Mouse (Mus musculus): Measurements from ENCODE around the gene Dcaf8.
"Not testable (repeated sequence)": the region's sequence is repeated elsewhere in the genome, so short reads cannot be mapped to it uniquely, and the experiment has no call there.

The Dcaf8 gene

GRCm38 (mm10) chr1:172219451-172220406 lies 71.8 kb downstream of the Dcaf8 start, which contains the start of gene Casq1:
Gene Casq1, minus strand, starts transcription at chr1:172219868.
- DNase-seq (ENCODE audit: low spot score) = no peak

- DNase-seq (ENCODE audit: low spot score) = no peak
Measured at GRCm38 (mm10) chr1:172220414-172220813, 72.5 kb downstream of the Dcaf8 start.

GRCm38 (mm10) chr1:172221297-172222063 lies 73.6 kb downstream of the Dcaf8 start:
- no peak for DNase-seq (ENCODE audit: low spot score)

- no peak for DNase-seq (ENCODE audit: low spot score)
Measured at GRCm38 (mm10) chr1:172228209-172228608, 80.3 kb downstream of the Dcaf8 start.

GRCm38 (mm10) chr1:172229215-172229614 lies 81.3 kb downstream of the Dcaf8 start:
- no peak for DNase-seq (ENCODE audit: low spot score)

- no peak for DNase-seq (ENCODE audit: low spot score)
Measured at GRCm38 (mm10) chr1:172240945-172241708, 93.2 kb downstream of the Dcaf8 start.

- no peak for DNase-seq (ENCODE audit: low spot score)
Measured at GRCm38 (mm10) chr1:172242401-172242800, 94.5 kb downstream of the Dcaf8 start.

GRCm38 (mm10) chr1:172243547-172244205 lies 95.8 kb downstream of the Dcaf8 start:
- DNase-seq (ENCODE audit: low spot score) = peak; percentile 64

- DNase-seq (ENCODE audit: low spot score) = not testable (repeated sequence)
Measured at GRCm38 (mm10) chr1:172244645-172245044, 96.8 kb downstream of the Dcaf8 start.
